Mouse (Mus musculus) kidney, embryonic 14.5 days (tissue): Measurements from ENCODE around the gene Gpld1. TPM values are rescaled to one million over a fixed set of nuclear protein-coding genes. Genes with fewer than 3 reads are reported as not detected.
"Not testable (repeated sequence)": the region's sequence is repeated elsewhere in the genome, so short reads cannot be mapped to it uniquely, and the experiment has no call there.

ENCODE experiments used
- ATAC-seq: fragments of 200-750 bp; cut with Nextera tagmentation; 2 replicates; pipeline ENCODE4 v1.8.0; 2017; ENCODE audit warnings: moderate number of reproducible peaks, mild to moderate bottlenecking, moderate TSS enrichment, moderate library complexity; ENCODE audit not compliant: low FRiP score, low TSS enrichment
- H3K27ac ChIP-seq: fragments of 300-500 bp; sonication (generic); 2 replicates; pipeline ENCODE4 v1.5.1; 2014; ENCODE audit warnings: low read depth, mild to moderate bottlenecking, low read length, moderate library complexity, mixed read lengths
- H3K27me3 ChIP-seq: fragments of 300-500 bp; sonication (generic); 2 replicates; pipeline ENCODE4 v1.6.1; 2014; ENCODE audit warnings: mild to moderate bottlenecking, low read length; ENCODE audit not compliant: control insufficient read depth, insufficient read depth
- H3K36me3 ChIP-seq: fragments of 300-500 bp; sonication (generic); 2 replicates; pipeline ENCODE4 v1.6.1; 2014; ENCODE audit warnings: low read length, mixed read lengths; ENCODE audit not compliant: control insufficient read depth, insufficient read depth
- H3K4me1 ChIP-seq: fragments of 300-500 bp; sonication (generic); 2 replicates; pipeline ENCODE4 v1.6.1; 2014; ENCODE audit warnings: low read length, mixed read lengths; ENCODE audit not compliant: control insufficient read depth, insufficient read depth
- H3K4me2 ChIP-seq: fragments of 300-500 bp; sonication (generic); replicated peaks from 2 replicates; pipeline ENCODE4 v1.6.1; 2014; ENCODE audit warnings: low read depth, mild to moderate bottlenecking, low read length
- H3K4me3 ChIP-seq: fragments of 300-500 bp; sonication (generic); 2 replicates; pipeline ENCODE4 v1.5.1; 2014; ENCODE audit warnings: mild to moderate bottlenecking, low read length
- H3K9ac ChIP-seq: fragments of 300-500 bp; sonication (generic); 2 replicates; pipeline ENCODE4 v1.6.1; 2014; ENCODE audit warnings: low read depth, mild to moderate bottlenecking, low read length, moderate library complexity
- H3K9me3 ChIP-seq: fragments of 300-500 bp; sonication (generic); 2 replicates; pipeline ENCODE4 v1.6.1; 2016; ENCODE audit warnings: low read length; ENCODE audit not compliant: control insufficient read depth
- WGBS: fragments of 180-500 bp; shearing (Covaris S2); extraction: QIAGEN DNeasy Blood & Tissue Kit; methylation state at CpG from one replicate; pipeline ENCODE4 v1.1.7; 2014; 5-methylcytosine and 5-hydroxymethylcytosine counted together
- polyA plus RNA-seq: library from polyadenylated mRNA; unstranded; fragments of >200 nt; fragmentation: Nextera tagmentation; extraction: Ambion mirVana; gene quantifications from 2 replicates; pipeline ENCODE4 v1.2.1, GENCODE M21; 2014

The Gpld1 gene
- polyA plus RNA-seq, 1 experiment from 2014 or later = 0.74 TPM

- 86% methylated on average over 11 of the region's 11 CpGs for WGBS
- H3K9me3 ChIP-seq = no peaks in the 10 kb centered on the region
- H3K9ac ChIP-seq = no peak overlapping the region
- H3K27me3 ChIP-seq = no peaks in the 10 kb centered on the region
- H3K4me2 ChIP-seq = no peak overlapping the region
- ATAC-seq = no peak
- H3K36me3 ChIP-seq = no peaks in the 10 kb centered on the region
- peaks cover 1% of the 10 kb centered on the region; the same call in 1 of the 2 replicates for H3K4me1 ChIP-seq
- no peak overlapping the region for H3K4me3 ChIP-seq
- H3K27ac ChIP-seq = no peak overlapping the region
These were observed 15.7 kb downstream of the Gpld1 start for GRCm38 (mm10) chr13:24958671-24959070.

- no peaks in the 10 kb centered on the region for H3K4me1 ChIP-seq
- H3K4me3 ChIP-seq = no peak overlapping the region
- H3K27me3 ChIP-seq = no peaks in the 10 kb centered on the region
- no peaks in the 10 kb centered on the region for H3K9me3 ChIP-seq
- H3K27ac ChIP-seq = no peak overlapping the region
- no peak for ATAC-seq
- H3K36me3 ChIP-seq = no peaks in the 10 kb centered on the region
- no peak overlapping the region for H3K4me2 ChIP-seq
- H3K9ac ChIP-seq = no peak overlapping the region
- WGBS = 89% methylated on average over 3 of the region's 3 CpGs
These were observed 17.1 kb downstream of the Gpld1 start for GRCm38 (mm10) chr13:24960084-24960483.

- no peak overlapping the region for H3K9ac ChIP-seq
- peaks cover 4% of the 10 kb centered on the region; the same call in 1 of the 2 replicates for H3K4me1 ChIP-seq
- no peak for ATAC-seq
- no peaks in the 10 kb centered on the region for H3K27me3 ChIP-seq
- H3K4me3 ChIP-seq = no peak overlapping the region
- H3K36me3 ChIP-seq = no peaks in the 10 kb centered on the region
- no peak overlapping the region for H3K4me2 ChIP-seq
- WGBS = 82% methylated on average over 8 of the region's 8 CpGs
- no peaks in the 10 kb centered on the region for H3K9me3 ChIP-seq
- no peak overlapping the region for H3K27ac ChIP-seq
These were observed 19.2 kb downstream of the Gpld1 start for GRCm38 (mm10) chr13:24962119-24962518.

- Histone ChIP-seq H3K4me3 (peak overlapping the region; percentile 30), H3K4me1 (peaks cover 4% of the 10 kb centered on the region; the same call in 1 of the 2 replicates), H3K4me2 (peak overlapping the region; percentile 43), H3K27me3 (no peaks in the 10 kb centered on the region), H3K36me3 (no peaks in the 10 kb centered on the region), H3K9me3 (no peaks in the 10 kb centered on the region), H3K9ac (peak overlapping the region; percentile 8; the same call in 1 of the 2 replicates), H3K27ac (no peak overlapping the region)
- WGBS = 17% methylated on average over 15 of the region's 15 CpGs
- ATAC-seq = peak; percentile 46; the same call in 1 of the 2 replicates
These were observed 22.3 kb downstream of the Gpld1 start for GRCm38 (mm10) chr13:24965130-24965845.

GRCm38 (mm10) chr13:24965846-24966201 lies 22.9 kb downstream of the Gpld1 start:
- Histone ChIP-seq H3K9ac (peak overlapping the region; percentile 8; the same call in 1 of the 2 replicates), H3K4me1 (peaks cover 4% of the 10 kb centered on the region; the same call in 1 of the 2 replicates), H3K9me3 (no peaks in the 10 kb centered on the region), H3K4me3 (peak overlapping the region; percentile 30), H3K4me2 (peak overlapping the region; percentile 43), H3K27ac (no peak overlapping the region), H3K27me3 (no peaks in the 10 kb centered on the region), H3K36me3 (no peaks in the 10 kb centered on the region)
- 0 out of 2 replicates have a peak, but pooled peaks have one; percentile 6 for ATAC-seq
- WGBS = 40% methylated on average over 5 of the region's 5 CpGs

GRCm38 (mm10) chr13:24971776-24972175 lies 28.8 kb downstream of the Gpld1 start:
- not testable (repeated sequence) for H3K27me3 ChIP-seq, H3K4me3 ChIP-seq, H3K9ac ChIP-seq, H3K27ac ChIP-seq, ATAC-seq, H3K9me3 ChIP-seq, H3K4me2 ChIP-seq, H3K4me1 ChIP-seq, H3K36me3 ChIP-seq
- WGBS = 85% methylated on average over 3 of the region's 3 CpGs

- WGBS = 80% methylated on average over 4 of the region's 4 CpGs
- no peaks in the 10 kb centered on the region for H3K4me1 ChIP-seq
These were observed 33.4 kb downstream of the Gpld1 start for GRCm38 (mm10) chr13:24976384-24976783.

GRCm38 (mm10) chr13:24977820-24978342 lies 34.9 kb downstream of the Gpld1 start:
- no peak overlapping the region for H3K9ac ChIP-seq
- H3K4me2 ChIP-seq = no peak overlapping the region
- H3K4me1 ChIP-seq = no peaks in the 10 kb centered on the region
- no peak for ATAC-seq
- no peaks in the 10 kb centered on the region for H3K36me3 ChIP-seq
- H3K27ac ChIP-seq = no peak overlapping the region
- H3K27me3 ChIP-seq = no peaks in the 10 kb centered on the region
- no peaks in the 10 kb centered on the region for H3K9me3 ChIP-seq
- WGBS = 86% methylated on average over 5 of the region's 5 CpGs
- no peak overlapping the region for H3K4me3 ChIP-seq

More at GRCm38 (mm10) chr13:24976384-24976783, 33.4 kb downstream of the Gpld1 start:
- no peaks in the 10 kb centered on the region for H3K27me3 ChIP-seq
- no peaks in the 10 kb centered on the region for H3K36me3 ChIP-seq
- no peaks in the 10 kb centered on the region for H3K9me3 ChIP-seq
- H3K27ac ChIP-seq = no peak overlapping the region
- no peak overlapping the region for H3K4me2 ChIP-seq
- no peak for ATAC-seq
- H3K9ac ChIP-seq = no peak overlapping the region
- no peak overlapping the region for H3K4me3 ChIP-seq

- Histone ChIP-seq H3K27me3 (no peaks in the 10 kb centered on the region), H3K4me1 (no peaks in the 10 kb centered on the region), H3K4me3 (no peak overlapping the region), H3K4me2 (no peak overlapping the region), H3K9me3 (no peaks in the 10 kb centered on the region), H3K9ac (no peak overlapping the region), H3K36me3 (no peaks in the 10 kb centered on the region), H3K27ac (no peak overlapping the region)
- no peak for ATAC-seq
- WGBS = 86% methylated on average over 6 of the region's 6 CpGs
These were observed 38.1 kb downstream of the Gpld1 start for GRCm38 (mm10) chr13:24981031-24981430.
